Mouse (Mus musculus) liver, embryonic 14.5 days (tissue): ENCODE measurements at regions not wholly inside any gene's neighbourhood (a gene's known extent, or its start where the extent isn't known, plus 50 kb on each side); places are given as distances from the start of the nearest gene placed in this dataset.

ENCODE experiments used
- ATAC-seq: fragments of 200-750 bp; cut with Nextera tagmentation; 2 replicates; pipeline ENCODE4 v1.8.0; 2017; ENCODE audit warnings: moderate number of reproducible peaks, mild to moderate bottlenecking, moderate library complexity; ENCODE audit not compliant: insufficient read depth
- DNase-seq, 3 experiments: peaks; one replicate each; pipeline ENCODE4 v3.0.0-alpha.2; 2012 to 2013; ENCODE audit warnings: low read depth in 3 of 3, low spot score in 3 of 3
- H3K27ac ChIP-seq: fragments of 300-500 bp; sonication (generic); 2 replicates; pipeline ENCODE4 v1.5.1; 2014; ENCODE audit warnings: moderate library complexity, mild to moderate bottlenecking, control low read depth, inconsistent platforms
- H3K27me3 ChIP-seq: fragments of 300-500 bp; sonication (generic); 2 replicates; pipeline ENCODE4 v1.6.1; 2014; ENCODE audit warnings: mild to moderate bottlenecking, low read length, moderate library complexity; ENCODE audit not compliant: control insufficient read depth, insufficient read depth
- H3K36me3 ChIP-seq: fragments of 300-500 bp; sonication (generic); replicated peaks from 2 replicates; pipeline ENCODE4 v1.6.1; 2014; ENCODE audit warnings: low read depth; ENCODE audit not compliant: control insufficient read depth, insufficient read depth
- H3K4me1 ChIP-seq, 2 experiments: fragments of 200-500 bp in 1 of 2; fragments of 300-500 bp in 1 of 2; sonication (generic) in 1 of 2; replicated peaks; 2 replicates each; pipeline ENCODE4 v1.6.1; 2012 to 2014; ENCODE audit warnings: antibody characterized with exemption in 1 of 2, inconsistent platforms in 1 of 2, low read length in 1 of 2; ENCODE audit not compliant: control insufficient read depth in 2 of 2, insufficient read depth in 2 of 2
- H3K4me2 ChIP-seq: fragments of 300-500 bp; sonication (generic); 2 replicates; pipeline ENCODE4 v1.6.1; 2014; ENCODE audit warnings: low read depth, mild to moderate bottlenecking, control low read depth, moderate library complexity
- H3K4me3 ChIP-seq, 2 experiments: fragments of 200-500 bp in 1 of 2; fragments of 300-500 bp in 1 of 2; sonication (generic) in 1 of 2; 2 replicates each; pipeline ENCODE4 v1.5.1; 2012 to 2014; ENCODE audit warnings: low read depth in 2 of 2, low read length in 2 of 2, mild to moderate bottlenecking in 2 of 2, control low read depth in 1 of 2, inconsistent platforms in 1 of 2, moderate library complexity in 1 of 2; ENCODE audit not compliant: insufficient read depth in 1 of 2
- H3K9ac ChIP-seq: fragments of 300-500 bp; sonication (generic); replicated peaks from 2 replicates; pipeline ENCODE4 v1.6.1; 2014; ENCODE audit warnings: mild to moderate bottlenecking, control low read depth, moderate library complexity
- H3K9me3 ChIP-seq: fragments of 300-500 bp; sonication (generic); 2 replicates; pipeline ENCODE4 v1.6.1; 2016; ENCODE audit warnings: low read length, mixed read lengths; ENCODE audit not compliant: control insufficient read depth
- CTCF ChIP-seq: IDR thresholded peaks from 2 replicates; pipeline ENCODE4 v1.5.1; 2016; ENCODE audit warnings: antibody characterized with exemption, low read depth, control low read depth
- EP300 ChIP-seq: IDR thresholded peaks from 2 replicates; pipeline ENCODE4 v1.6.1; 2016; ENCODE audit warnings: antibody characterized with exemption, low read depth
- WGBS: fragments of 180-500 bp; shearing (Covaris S2); extraction: QIAGEN DNeasy Blood & Tissue Kit; methylation state at CpG from one replicate; pipeline ENCODE4 v1.1.7; 2014; ENCODE audit not compliant: insufficient replicate concordance; 5-methylcytosine and 5-hydroxymethylcytosine counted together

GRCm38 (mm10) chr6:143414590-143415382 is 247.8 kb downstream of the Etnk1 start:
- DNase-seq (no peak), ATAC-seq (no peak)
- H3K9me3 ChIP-seq = no peaks in the 10 kb centered on the region; the same call in none of the 2 replicates
- H3K27ac ChIP-seq = no peak overlapping the region
- no peak for TF ChIP-seq EP300
- no peak overlapping the region for H3K4me3 ChIP-seq
- H3K27me3 ChIP-seq = no peaks in the 10 kb centered on the region
- H3K4me1 ChIP-seq = peaks cover 0 to 2% of the 10 kb centered on the region in 2 experiments; a peak in 1 of 4 replicates
- no peak overlapping the region for H3K4me2 ChIP-seq
- no peaks in the 10 kb centered on the region for H3K36me3 ChIP-seq
- no peak overlapping the region for H3K9ac ChIP-seq
- WGBS = 76% methylated on average over 27 of the region's 27 CpGs

DNA sequence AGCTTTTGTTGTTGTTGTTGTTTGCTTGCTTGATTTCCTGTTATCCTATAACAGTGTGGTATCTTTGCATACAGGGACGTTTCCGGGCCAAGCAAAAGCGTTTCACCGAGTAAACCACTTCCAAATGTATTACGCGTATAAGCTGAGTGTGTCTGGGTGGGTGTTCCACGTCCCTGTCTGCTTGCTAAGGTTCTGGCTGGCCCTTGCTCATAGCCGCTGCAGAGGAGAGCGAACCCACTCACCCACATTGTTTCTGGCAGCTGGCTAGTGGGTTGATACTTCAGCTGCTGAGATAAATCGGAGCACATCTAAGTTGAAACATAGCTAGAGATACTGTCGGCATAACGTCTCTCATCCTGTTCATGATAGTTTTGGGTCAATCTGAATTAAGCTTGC is 248.4 kb downstream of the Etnk1 start:
- Histone ChIP-seq H3K4me3 (no peak overlapping the region), H3K9ac (no peak overlapping the region), H3K27me3 (no peaks in the 10 kb centered on the region), H3K9me3 (no peaks in the 10 kb centered on the region; the same call in none of the 2 replicates), H3K27ac (no peak overlapping the region), H3K4me2 (no peak overlapping the region), H3K36me3 (no peaks in the 10 kb centered on the region), H3K4me1 (peaks cover 0 to 2% of the 10 kb centered on the region in 2 experiments; a peak in 1 of 4 replicates)
- no peak for ATAC-seq
- 77% methylated on average over 12 of the region's 12 CpGs for WGBS
- TF ChIP-seq EP300 (no peak), CTCF (no peak)
- DNase-seq = no peak

DNA sequence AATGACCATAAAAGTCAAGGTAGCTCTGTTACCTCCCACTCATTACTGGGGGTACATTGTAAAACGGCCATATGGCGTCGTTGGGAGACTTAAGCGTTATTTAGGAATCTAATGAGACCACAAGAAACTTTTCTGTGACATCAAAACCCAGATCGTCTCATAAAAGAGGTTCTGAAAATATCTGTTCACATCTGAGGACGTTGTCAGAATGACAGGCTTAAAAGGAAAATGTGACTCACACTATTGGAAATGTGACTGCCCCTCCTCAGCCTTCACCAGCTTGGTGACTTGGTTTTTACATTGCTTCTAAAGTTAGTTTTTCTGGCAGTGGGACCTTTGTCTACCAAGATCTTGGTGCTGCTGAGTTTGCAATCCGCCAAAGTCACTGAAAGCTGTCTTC is 252.9 kb downstream of the Etnk1 start:
- H3K9ac ChIP-seq = no peak overlapping the region
- DNase-seq (no peak), ATAC-seq (no peak)
- WGBS = 62% methylated on average over 7 of the region's 7 CpGs
- TF ChIP-seq CTCF (no peak), EP300 (no peak)
- H3K4me1 ChIP-seq = no peaks in the 10 kb centered on the region
- H3K27me3 ChIP-seq = no peaks in the 10 kb centered on the region
- no peaks in the 10 kb centered on the region; the same call in 1 of the 2 replicates for H3K9me3 ChIP-seq
- H3K36me3 ChIP-seq = no peaks in the 10 kb centered on the region
- H3K27ac ChIP-seq = no peak overlapping the region
- no peak overlapping the region for H3K4me3 ChIP-seq
- no peak overlapping the region for H3K4me2 ChIP-seq

DNA sequence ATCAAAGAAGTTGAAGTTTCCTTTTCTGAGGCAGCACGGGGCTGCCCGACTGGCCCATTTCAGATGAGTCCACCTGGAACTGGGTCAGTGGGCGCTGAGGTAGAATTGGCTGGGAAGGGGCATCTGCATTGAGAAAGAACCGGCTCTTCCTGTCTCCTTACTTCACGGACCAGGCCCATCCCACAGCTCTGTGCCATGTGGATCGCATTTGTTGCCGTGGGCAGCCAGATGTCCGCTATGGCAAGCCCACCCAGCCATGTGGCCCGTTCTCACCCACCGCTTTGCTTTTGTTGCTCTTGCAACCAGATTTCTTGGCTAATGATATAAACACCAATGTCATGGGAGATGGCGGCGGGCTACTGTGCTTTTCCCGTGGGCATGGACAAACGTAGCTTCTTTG is 256.0 kb downstream of the Etnk1 start:
- H3K27ac ChIP-seq = no peak overlapping the region
- TF ChIP-seq CTCF = no peak
- WGBS = 80% methylated on average over 14 of the region's 14 CpGs
- ATAC-seq (no peak), DNase-seq (no peak)
- no peak overlapping the region for H3K4me2 ChIP-seq
- no peak overlapping the region for H3K9ac ChIP-seq
- H3K36me3 ChIP-seq = no peaks in the 10 kb centered on the region
- no peaks in the 10 kb centered on the region for H3K27me3 ChIP-seq
- no peaks in the 10 kb centered on the region for H3K9me3 ChIP-seq
- H3K4me1 ChIP-seq = no peaks in the 10 kb centered on the region
- no peak overlapping the region for H3K4me3 ChIP-seq

GRCm38 (mm10) chr6:143425182-143425829 is 258.3 kb downstream of the Etnk1 start:
- H3K9ac ChIP-seq = no peak overlapping the region
- H3K27me3 ChIP-seq = no peaks in the 10 kb centered on the region
- no peaks in the 10 kb centered on the region for H3K4me1 ChIP-seq
- no peak overlapping the region for H3K27ac ChIP-seq
- H3K4me2 ChIP-seq = no peak overlapping the region
- no peaks in the 10 kb centered on the region for H3K9me3 ChIP-seq
- 51% methylated on average over 17 of the region's 17 CpGs for WGBS
- TF ChIP-seq CTCF (no peak), EP300 (no peak)
- DNase-seq = no peak
- no peak for ATAC-seq
- H3K36me3 ChIP-seq = no peaks in the 10 kb centered on the region
- H3K4me3 ChIP-seq = no peak overlapping the region
